Mouse (Mus musculus): Measurements from ENCODE around the gene Nos1ap.
A peak's percentile ranks its signal among the peaks of the same experiment; 100 is the strongest.

Gene Nos1ap

GRCm38 (mm10) chr1:170292239-170292951 lies 297.3 kb downstream of the Nos1ap start:
- no peak for DNase-seq (ENCODE audit: low spot score)

GRCm38 (mm10) chr1:170282415-170283129 lies 307.1 kb downstream of the Nos1ap start:
- no peak for DNase-seq (ENCODE audit: low spot score)

- DNase-seq (ENCODE audit: low spot score) = no peak
Observed at GRCm38 (mm10) chr1:170277016-170277415, 312.6 kb downstream of the Nos1ap start, which contains the start of gene Sh2d1b1. Gene Sh2d1b1 (plus strand): TSS chr1:170277320.

GRCm38 (mm10) chr1:170273252-170273651 lies 316.4 kb downstream of the Nos1ap start:
- no peak for DNase-seq (ENCODE audit: low spot score)

- DNase-seq (ENCODE audit: low spot score) = no peak
Observed at GRCm38 (mm10) chr1:170270696-170271095, 319.0 kb downstream of the Nos1ap start.

- DNase-seq (ENCODE audit: low spot score) = no peak
Observed at GRCm38 (mm10) chr1:170270281-170270680, 319.4 kb downstream of the Nos1ap start.

- DNase-seq (ENCODE audit: low spot score) = peak; percentile 83
Observed at GRCm38 (mm10) chr1:170255560-170255910, 334.1 kb downstream of the Nos1ap start.

- DNase-seq (ENCODE audit: low spot score) = no peak
Observed at GRCm38 (mm10) chr1:170254893-170255559, 334.6 kb downstream of the Nos1ap start.
